Mouse (Mus musculus) spleen, adult 2 months (tissue): ENCODE measurements around the gene Ccdc50.

Experiments
- CTCF ChIP-seq: fragments of 200-500 bp; IDR thresholded peaks from 2 replicates; pipeline ENCODE4 v1.5.1; 2011; ENCODE audit warnings: mild to moderate bottlenecking, inconsistent platforms; ENCODE audit not compliant: insufficient read depth, insufficient read length, insufficient replicate concordance; ENCODE audit errors: extremely low read depth
- POLR2A ChIP-seq: fragments of 200-500 bp; IDR thresholded peaks from 2 replicates; pipeline ENCODE4 v1.6.1; 2011; ENCODE audit warnings: low read depth, low read length, inconsistent platforms

DNA sequence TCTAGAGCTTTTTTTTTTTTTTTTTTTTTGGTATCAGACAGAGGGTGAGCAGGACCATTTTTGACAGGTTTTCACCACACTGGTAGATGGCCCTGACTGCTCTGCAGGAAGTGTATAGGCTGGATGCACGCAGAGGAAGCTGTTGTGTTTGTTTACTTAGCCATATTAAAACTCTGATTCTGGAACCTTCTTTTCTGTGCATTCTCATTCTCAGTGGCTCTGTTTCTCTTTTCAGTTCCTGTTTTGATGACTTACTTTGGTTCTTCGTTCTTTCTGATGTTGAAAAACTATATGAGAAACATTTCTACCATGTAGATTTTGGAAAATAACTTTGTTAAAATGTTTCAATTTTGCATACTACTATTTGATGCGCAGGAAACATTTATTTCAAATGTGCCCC lies 46.4 kb downstream of the Ccdc50 start:
- TF ChIP-seq CTCF (no peak), POLR2A (no peak)
